Mouse (Mus musculus): ENCODE data around the gene Zfp111. TPM values are rescaled to one million over a fixed set of nuclear protein-coding genes. Genes with fewer than 3 reads are reported as not detected.
A peak's percentile ranks its signal among the peaks of the same experiment; 100 is the strongest.

Zfp111 gene
- polyA plus RNA-seq, 1 experiment: 2.4 TPM

DNA sequence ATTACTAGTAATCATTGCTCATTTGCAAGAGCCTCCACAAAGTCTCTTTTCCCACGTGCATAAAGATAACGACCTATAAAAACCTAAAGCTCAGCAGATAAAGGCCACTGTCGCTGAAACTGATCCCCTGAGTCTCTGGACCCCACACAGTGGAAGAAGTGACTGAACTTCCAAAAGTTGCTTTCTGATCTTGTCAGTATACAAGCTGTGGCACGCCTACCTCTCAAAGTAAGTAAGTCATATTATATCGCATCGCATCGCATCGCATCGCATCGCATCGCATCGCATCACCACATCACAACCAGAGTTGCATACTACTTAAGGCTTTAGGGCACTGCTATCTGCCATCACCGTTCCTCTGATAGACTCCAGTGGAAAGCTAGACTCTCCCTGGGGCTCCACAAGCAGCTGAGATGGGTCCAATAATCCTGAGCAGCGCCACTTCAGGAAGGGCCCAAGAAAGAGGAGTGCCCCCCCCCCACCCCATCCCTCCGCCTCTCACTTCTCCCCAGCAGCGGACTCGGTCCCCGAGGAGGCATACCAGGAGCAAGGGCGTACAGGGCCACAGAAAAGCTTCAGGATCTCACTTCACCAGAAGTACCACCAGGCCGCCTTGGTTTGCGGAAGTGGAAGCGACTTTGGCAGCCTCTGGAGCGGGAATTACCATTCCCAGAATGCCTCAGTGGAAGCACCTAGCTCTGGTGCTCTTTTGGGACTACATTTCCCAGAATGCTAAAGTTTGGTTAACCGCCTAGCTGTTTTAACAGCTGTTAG is 3.6 kb downstream of the Zfp111 start:
- Histone ChIP-seq H3K4me3 (replicated peaks; ENCODE audit: extremely low read depth, low read depth, low read length) (peak overlapping the region; percentile 95), H3K4me1 (ENCODE audit: control insufficient read depth, insufficient read depth, low read length) (no peaks in the 10 kb centered on the region)
- no peak for TF ChIP-seq CTCF (IDR thresholded peaks at IDR 0.05; ENCODE audit: insufficient read depth, low read length)
- peak; percentile 46; the same call in 1 of the 2 replicates for TF ChIP-seq POLR2A (IDR thresholded peaks at IDR 0.05; ENCODE audit: borderline replicate concordance, extremely low read depth, low read depth, low read length)
- peak; percentile 64 for DNase-seq
- 8% methylated on average over 24 of the region's 24 CpGs for WGBS

DNA sequence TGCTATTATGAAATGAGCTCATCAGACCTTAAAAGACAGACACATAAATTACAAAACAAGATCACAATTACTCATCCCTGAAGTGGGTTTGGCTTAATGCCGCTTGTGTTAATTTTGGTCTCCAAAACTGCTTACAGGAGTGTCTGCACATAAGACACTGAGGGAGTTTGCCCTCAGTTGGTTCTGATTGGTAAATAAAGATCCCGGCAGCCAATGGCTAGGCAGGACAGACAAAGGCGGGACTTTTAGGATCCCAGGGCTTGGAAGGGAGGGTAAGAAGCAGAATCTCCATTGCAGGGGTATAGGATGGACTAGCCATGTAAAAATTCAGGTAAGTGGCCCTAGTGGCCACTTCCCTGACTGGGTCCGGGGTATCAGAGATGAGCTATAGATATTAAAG is 14.3 kb downstream of the Zfp111 start:
- no peaks in the 10 kb centered on the region for H3K4me1 ChIP-seq (ENCODE audit: control insufficient read depth, insufficient read depth, low read length)
- H3K4me3 ChIP-seq (replicated peaks; ENCODE audit: extremely low read depth, low read depth, low read length): no peak overlapping the region
- no peak for TF ChIP-seq POLR2A (IDR thresholded peaks at IDR 0.05; ENCODE audit: borderline replicate concordance, extremely low read depth, low read depth, low read length)
- no peak for TF ChIP-seq CTCF (IDR thresholded peaks at IDR 0.05; ENCODE audit: insufficient read depth, low read length)
- DNase-seq: no peak
- 96% methylated on average over 4 of the region's 4 CpGs for WGBS

DNA sequence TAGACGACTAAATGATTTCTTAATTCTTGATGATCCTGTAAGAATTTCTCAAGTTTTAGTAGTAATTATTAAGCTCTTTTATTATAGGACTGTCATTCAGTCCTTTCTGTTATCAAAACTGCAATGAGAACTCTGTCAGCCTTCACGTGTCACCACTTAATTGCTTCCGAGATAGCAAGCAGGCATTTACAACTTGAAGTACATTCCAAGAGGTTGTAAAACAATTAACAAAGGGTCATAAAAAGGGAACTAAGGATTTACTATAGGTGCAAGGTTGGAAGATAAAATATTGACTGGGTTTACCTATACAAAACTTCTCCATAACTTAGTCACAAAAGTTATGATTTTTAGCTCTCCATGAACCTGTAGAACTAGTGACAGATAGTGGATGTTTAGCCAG is 18.1 kb downstream of the Zfp111 start:
- 81% methylated on average over 3 of the region's 3 CpGs for WGBS
- no peak for DNase-seq
- Histone ChIP-seq H3K4me1 (ENCODE audit: control insufficient read depth, insufficient read depth, low read length) (no peaks in the 10 kb centered on the region), H3K4me3 (replicated peaks; ENCODE audit: extremely low read depth, low read depth, low read length) (no peak overlapping the region)
- no peak for TF ChIP-seq CTCF (IDR thresholded peaks at IDR 0.05; ENCODE audit: insufficient read depth, low read length)
- TF ChIP-seq POLR2A (IDR thresholded peaks at IDR 0.05; ENCODE audit: borderline replicate concordance, extremely low read depth, low read depth, low read length): no peak

DNA sequence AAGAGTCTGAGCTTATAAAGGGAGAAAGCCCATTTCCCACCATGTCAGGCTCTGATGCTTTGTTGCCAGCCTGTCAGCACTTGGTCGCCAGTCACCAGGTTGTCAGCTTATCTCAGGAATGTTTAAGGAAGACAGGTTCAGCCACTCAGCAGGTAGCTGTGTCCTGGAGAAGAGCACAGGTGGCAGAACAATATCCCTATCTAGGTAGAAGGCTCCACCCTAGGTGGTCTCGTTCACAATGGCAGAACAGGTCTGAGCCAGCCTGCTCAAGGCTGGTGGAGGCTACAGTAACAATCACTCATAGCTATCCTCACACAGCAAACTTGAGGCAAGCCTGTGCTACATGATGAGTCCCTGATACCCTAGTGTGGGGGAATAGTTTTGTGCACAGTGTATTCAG is 19.9 kb downstream of the Zfp111 start:
- no peak for TF ChIP-seq POLR2A (IDR thresholded peaks at IDR 0.05; ENCODE audit: borderline replicate concordance, extremely low read depth, low read depth, low read length)
- WGBS: 78% methylated on average over 2 of the region's 2 CpGs
- no peak for DNase-seq
- no peaks in the 10 kb centered on the region for H3K4me1 ChIP-seq (ENCODE audit: control insufficient read depth, insufficient read depth, low read length)
- H3K4me3 ChIP-seq (replicated peaks; ENCODE audit: extremely low read depth, low read depth, low read length): no peak overlapping the region

DNA sequence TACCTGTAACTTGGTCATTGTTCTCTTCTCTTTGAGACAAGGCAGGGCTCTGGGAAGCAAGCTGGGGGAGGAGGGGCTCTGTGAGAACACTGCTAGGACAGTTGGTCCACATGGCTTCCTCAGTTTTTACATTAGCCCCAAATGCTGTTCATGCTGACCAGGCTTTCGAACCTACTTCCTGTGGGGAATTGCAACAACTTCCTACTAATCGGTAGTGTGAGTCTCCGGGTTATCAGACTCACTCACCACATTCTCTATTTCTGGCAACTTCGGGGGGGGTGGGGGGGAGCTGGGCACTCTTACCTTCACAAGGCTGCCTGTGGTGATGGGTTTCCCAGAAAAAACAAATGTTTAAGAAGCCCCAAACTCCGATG is 21.7 kb downstream of the Zfp111 start:
- Histone ChIP-seq H3K4me1 (ENCODE audit: control insufficient read depth, insufficient read depth, low read length) (no peaks in the 10 kb centered on the region), H3K4me3 (replicated peaks; ENCODE audit: extremely low read depth, low read depth, low read length) (no peak overlapping the region)
- TF ChIP-seq CTCF (IDR thresholded peaks at IDR 0.05; ENCODE audit: insufficient read depth, low read length) (no peak), POLR2A (IDR thresholded peaks at IDR 0.05; ENCODE audit: borderline replicate concordance, extremely low read depth, low read depth, low read length) (no peak)
- no peak for DNase-seq
- WGBS: 47% methylated on average over 5 of the region's 5 CpGs

GRCm38 (mm10) chr7:24188901-24189570 is 22.2 kb downstream of the Zfp111 start:
- TF ChIP-seq CTCF (IDR thresholded peaks at IDR 0.05; ENCODE audit: insufficient read depth, low read length) (no peak), POLR2A (IDR thresholded peaks at IDR 0.05; ENCODE audit: borderline replicate concordance, extremely low read depth, low read depth, low read length) (no peak)
- no peak overlapping the region for H3K4me3 ChIP-seq (replicated peaks; ENCODE audit: extremely low read depth, low read depth, low read length)
- 63% methylated on average over 4 of the region's 4 CpGs for WGBS
- no peak for DNase-seq
- no peaks in the 10 kb centered on the region for H3K4me1 ChIP-seq (ENCODE audit: control insufficient read depth, insufficient read depth, low read length)

DNA sequence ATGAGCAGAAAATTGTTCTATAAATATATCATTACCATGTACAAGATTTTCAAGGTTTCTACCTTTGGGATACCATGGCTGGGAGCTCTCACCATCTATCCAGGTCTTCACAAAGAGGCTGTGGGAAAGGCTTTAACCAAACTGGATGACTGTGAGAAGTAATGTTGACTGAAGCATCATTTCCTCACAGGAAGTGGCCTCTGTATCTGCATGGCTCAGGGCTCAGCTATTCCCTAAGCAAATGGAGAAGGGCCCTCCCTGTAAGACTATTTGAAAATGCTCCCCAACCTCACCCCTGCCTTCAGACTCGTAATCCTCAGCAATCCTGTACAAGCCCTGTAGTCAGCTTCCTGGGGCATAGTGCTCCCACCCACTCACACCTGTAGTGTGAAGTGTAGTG is 23.6 kb downstream of the Zfp111 start:
- DNase-seq: no peak
- 47% methylated on average over 1 of the region's 1 CpGs for WGBS
- Histone ChIP-seq H3K4me3 (replicated peaks; ENCODE audit: extremely low read depth, low read depth, low read length) (no peak overlapping the region), H3K4me1 (ENCODE audit: control insufficient read depth, insufficient read depth, low read length) (no peaks in the 10 kb centered on the region)
- TF ChIP-seq CTCF (IDR thresholded peaks at IDR 0.05; ENCODE audit: insufficient read depth, low read length) (no peak), POLR2A (IDR thresholded peaks at IDR 0.05; ENCODE audit: borderline replicate concordance, extremely low read depth, low read depth, low read length) (no peak)

GRCm38 (mm10) chr7:24175337-24175711 is 35.9 kb downstream of the Zfp111 start:
- Histone ChIP-seq H3K4me3 (replicated peaks; ENCODE audit: extremely low read depth, low read depth, low read length) (no peak overlapping the region), H3K4me1 (ENCODE audit: control insufficient read depth, insufficient read depth, low read length) (no peaks in the 10 kb centered on the region)
- no peak for TF ChIP-seq CTCF (IDR thresholded peaks at IDR 0.05; ENCODE audit: insufficient read depth, low read length)
- no peak for TF ChIP-seq POLR2A (IDR thresholded peaks at IDR 0.05; ENCODE audit: borderline replicate concordance, extremely low read depth, low read depth, low read length)
- 42% methylated on average over 6 of the region's 6 CpGs for WGBS
- no peak for DNase-seq

DNA sequence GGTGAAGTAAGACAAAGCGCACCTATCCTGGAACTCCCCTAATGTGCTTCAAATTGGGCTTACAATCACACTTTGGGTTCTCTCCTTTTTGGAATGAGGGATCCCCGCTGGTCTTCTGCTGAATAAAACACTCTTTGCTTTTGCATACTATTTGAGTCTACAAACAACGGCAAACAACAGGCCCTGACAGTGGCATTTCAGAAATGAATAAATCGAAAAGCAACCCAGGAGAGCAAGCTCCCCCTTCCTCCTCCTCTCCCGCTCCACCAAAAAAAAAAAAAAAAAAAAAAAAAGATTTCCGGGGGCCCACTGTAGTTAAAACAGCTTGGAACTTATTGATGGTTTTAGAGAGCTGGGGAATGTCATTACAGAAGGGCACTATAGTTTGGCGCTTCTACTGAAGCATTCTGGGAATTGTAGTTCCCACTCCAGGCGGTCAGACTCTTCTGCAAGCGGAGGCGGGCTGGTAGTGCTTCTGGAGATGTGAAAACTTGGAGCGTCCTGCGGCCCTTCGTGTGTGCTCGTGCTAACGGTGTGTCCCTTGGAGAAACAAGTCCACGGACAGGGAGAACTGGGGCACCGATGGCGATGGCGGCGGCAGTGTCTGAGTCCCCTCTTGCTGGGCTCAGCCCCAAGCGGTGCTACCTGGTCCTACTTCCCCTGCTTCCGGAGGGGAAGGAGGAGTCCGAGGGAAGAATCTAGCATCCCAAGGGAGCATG is 36.5 kb downstream of the Zfp111 start, which contains the start of gene Zfp114:
Gene Zfp114, plus strand, starts transcription at position 443 of the 719 bp plus-strand sequence.
- Histone ChIP-seq H3K4me1 (ENCODE audit: control insufficient read depth, insufficient read depth, low read length) (no peaks in the 10 kb centered on the region), H3K4me3 (replicated peaks; ENCODE audit: extremely low read depth, low read depth, low read length) (peak within 1 kb of the TSS; percentile 86)
- peak; percentile 40 for DNase-seq
- WGBS: 12% methylated on average over 23 of the region's 23 CpGs
- TF ChIP-seq POLR2A (IDR thresholded peaks at IDR 0.05; ENCODE audit: borderline replicate concordance, extremely low read depth, low read depth, low read length) (no peak), CTCF (IDR thresholded peaks at IDR 0.05; ENCODE audit: insufficient read depth, low read length) (no peak)
